12 mouse cellular contexts compared by ENCODE assay signal in genomic region chr11:4678700-4679440, GRCm38 (mm10). TPM values are rescaled to one million over a fixed set of nuclear protein-coding genes. Genes with fewer than 3 reads are reported as not detected.
DNase-seq lines count a peak whose midpoint lies in the region; ATAC-seq lines count a peak whose summit lies in the region.
"Had no signal": no experiment of that assay in that cellular context is flagged by ENCODE, and none has a peak within 500 bp of the region (broad histone marks: within the 10 kb centered on the region; RNA-seq: fewer than 3 reads in every experiment).

No protein-coding gene starts in this region.

- no peak for ATAC-seq in hindbrain, embryonic 12.5 days (ENCODE audit: low FRiP score)
- no peak for ATAC-seq in embryonic facial prominence, embryonic 12.5 days (ENCODE audit: insufficient number of reproducible peaks, insufficient read depth, low FRiP score, low TSS enrichment)

- peak; percentile 15 for DNase-seq in hindbrain, embryonic 10.5 days (ENCODE audit: low spot score)
- peak; percentile 57 for DNase-seq in layer of hippocampus, adult 9-10 months (ENCODE audit: low spot score)
- peak; percentile 40 for DNase-seq in mesoderm, embryonic 11.5 days (ENCODE audit: low read depth, low spot score)
- DNase-seq in lung, postnatal 10 days = no peak
- DNase-seq in urinary bladder, adult 2 months (ENCODE audit: low spot score) = no peak
- DNase-seq in heart, postnatal 36 days = no peak
- DNase-seq: adrenal gland, postnatal 25 days had no signal

- no peaks in the 10 kb centered on the region for H3K9me3 ChIP-seq in hindbrain, embryonic 10.5 days
- H3K9me3 ChIP-seq in hindbrain, embryonic 12.5 days (replicated peaks) = no peaks in the 10 kb centered on the region
- no peaks in the 10 kb centered on the region for H3K9me3 ChIP-seq in embryonic facial prominence, embryonic 12.5 days

- H3K36me3 ChIP-seq in hindbrain, embryonic 10.5 days = peaks cover 93% of the 10 kb centered on the region
- H3K36me3 ChIP-seq in hindbrain, embryonic 12.5 days = peaks cover 82% of the 10 kb centered on the region
- peaks cover 74% of the 10 kb centered on the region for H3K36me3 ChIP-seq in embryonic facial prominence, embryonic 12.5 days

- no peak overlapping the region for H3K4me3 ChIP-seq in hindbrain, embryonic 10.5 days
- H3K4me3 ChIP-seq in hindbrain, embryonic 12.5 days = no peak overlapping the region
- no peak overlapping the region for H3K4me3 ChIP-seq in embryonic facial prominence, embryonic 12.5 days

- 0 out of 2 replicates have a peak, but pooled peaks cover 9% of the 10 kb centered on the region for H3K4me1 ChIP-seq in hindbrain, embryonic 10.5 days (replicated peaks)
- H3K4me1 ChIP-seq in hindbrain, embryonic 12.5 days = peaks cover 3% of the 10 kb centered on the region; the same call in 1 of the 2 replicates
- H3K4me1 ChIP-seq in embryonic facial prominence, embryonic 12.5 days = peaks cover 15% of the 10 kb centered on the region

- no peak overlapping the region for H3K4me2 ChIP-seq in hindbrain, embryonic 12.5 days (replicated peaks)
- no peak overlapping the region for H3K4me2 ChIP-seq in embryonic facial prominence, embryonic 12.5 days (replicated peaks)

- intact Hi-C loops in heart, postnatal 36 days (cut with DNase I) = no loop called here

- H3K9ac ChIP-seq in hindbrain, embryonic 12.5 days = no peak overlapping the region
- H3K9ac ChIP-seq in embryonic facial prominence, embryonic 12.5 days = 0 out of 2 replicates have a peak overlapping the region, but pooled peaks have one; percentile 8

- H3K27ac ChIP-seq in hindbrain, embryonic 10.5 days = no peak overlapping the region
- H3K27ac ChIP-seq in hindbrain, embryonic 12.5 days = no peak overlapping the region; the same call in 1 of the 2 replicates
- peak overlapping the region; percentile 42 for H3K27ac ChIP-seq in embryonic facial prominence, embryonic 12.5 days

- H3K27me3 ChIP-seq in hindbrain, embryonic 10.5 days (ENCODE audit: insufficient read depth, poor library complexity, severe bottlenecking) = no peaks in the 10 kb centered on the region
- H3K27me3 ChIP-seq in hindbrain, embryonic 12.5 days = no peaks in the 10 kb centered on the region
- no peaks in the 10 kb centered on the region for H3K27me3 ChIP-seq in embryonic facial prominence, embryonic 12.5 days

- WGBS in hindbrain, embryonic 10.5 days = 79% methylated on average over 13 of the region's 13 CpGs
- WGBS in hindbrain, embryonic 12.5 days = 81% methylated on average over 13 of the region's 13 CpGs
- 66% methylated on average over 13 of the region's 13 CpGs for WGBS in embryonic facial prominence, embryonic 12.5 days

RNA-seq across cellular contexts. Expression of gene Uqcr10, which starts 25.3 kb away (rescaled TPM):
- polyA plus RNA-seq in hindbrain, embryonic 10.5 days (2016; fragmentation: Nextera tagmentation; extraction: Ambion mirVana) = 696 and 709 TPM in 2 replicates
- polyA plus RNA-seq in hindbrain, embryonic 12.5 days (2016; fragmentation: Nextera tagmentation; extraction: Ambion mirVana) = 444 and 517 TPM in 2 replicates
- polyA plus RNA-seq in embryonic facial prominence, embryonic 12.5 days (2016; fragmentation: Nextera tagmentation; extraction: Ambion mirVana) = 641 and 685 TPM in 2 replicates
- polyA plus RNA-seq in urinary bladder, adult 2 months (2012; rRNA removed) = 1,105 and 1,175 TPM in 2 replicates
- 1,000 to 10,000 TPM; 1,571 to 1,600 TPM for total RNA-seq in heart, postnatal 36 days (2021)

RNA-seq across cellular contexts. Expression of gene Zmat5, which starts 25.6 kb away (rescaled TPM):
- polyA plus RNA-seq in hindbrain, embryonic 10.5 days (2016; fragmentation: Nextera tagmentation; extraction: Ambion mirVana) = 84.0 and 104 TPM in 2 replicates
- polyA plus RNA-seq in hindbrain, embryonic 12.5 days (2016; fragmentation: Nextera tagmentation; extraction: Ambion mirVana) = 64.6 and 68.9 TPM in 2 replicates
- 60.7 and 65.3 TPM in 2 replicates for polyA plus RNA-seq in embryonic facial prominence, embryonic 12.5 days (2016; fragmentation: Nextera tagmentation; extraction: Ambion mirVana)
- 64.8 and 77.0 TPM in 2 replicates for polyA plus RNA-seq in urinary bladder, adult 2 months (2012; rRNA removed)
- total RNA-seq in heart, postnatal 36 days (2021) = 10 to 100 TPM; 24.5 to 24.9 TPM

RNA-seq across cellular contexts. Expression of gene Ascc2, which starts 41.3 kb away (rescaled TPM):
- 33.9 and 35.9 TPM in 2 replicates for polyA plus RNA-seq in hindbrain, embryonic 10.5 days (2016; fragmentation: Nextera tagmentation; extraction: Ambion mirVana)
- 30.4 and 35.5 TPM in 2 replicates for polyA plus RNA-seq in hindbrain, embryonic 12.5 days (2016; fragmentation: Nextera tagmentation; extraction: Ambion mirVana)
- 38.8 and 40.1 TPM in 2 replicates for polyA plus RNA-seq in embryonic facial prominence, embryonic 12.5 days (2016; fragmentation: Nextera tagmentation; extraction: Ambion mirVana)
- 35.0 and 39.9 TPM in 2 replicates for polyA plus RNA-seq in urinary bladder, adult 2 months (2012; rRNA removed)
- 10 to 100 TPM; 14.9 to 15.3 TPM for total RNA-seq in heart, postnatal 36 days (2021)

RNA-seq across cellular contexts. Expression of gene Gm11032, which starts 59.0 kb away (rescaled TPM):
- polyA plus RNA-seq in hindbrain, embryonic 10.5 days (2016; fragmentation: Nextera tagmentation; extraction: Ambion mirVana) = not detected in 2 replicates
- polyA plus RNA-seq in hindbrain, embryonic 12.5 days (2016; fragmentation: Nextera tagmentation; extraction: Ambion mirVana) = not detected in 2 replicates
- polyA plus RNA-seq in embryonic facial prominence, embryonic 12.5 days (2016; fragmentation: Nextera tagmentation; extraction: Ambion mirVana) = not detected in 2 replicates
- polyA plus RNA-seq in urinary bladder, adult 2 months (2012; rRNA removed) = not detected in 2 replicates
- total RNA-seq in heart, postnatal 36 days (2021) = not detected
- total RNA-seq: adrenal gland, postnatal 25 days; liver, adult 2 months had no signal
- polyA plus RNA-seq: heart, postnatal 0 days; liver, adult 2 months; testis, adult 2 months had no signal

Comparison
In these comparisons a context has a peak if more than half of its experiments do, and no peak if none do; other contexts are left out.
1. DNase-seq: peak in hindbrain, embryonic 10.5 days (single experiment), layer of hippocampus, adult 9-10 months (single experiment) and mesoderm, embryonic 11.5 days (single experiment); none in lung, postnatal 10 days (single experiment), urinary bladder, adult 2 months (single experiment) and heart, postnatal 36 days (0 of 2).